Mouse (Mus musculus): Measurements from ENCODE around the gene Cdk2. TPM values are rescaled to one million over a fixed set of nuclear protein-coding genes. Genes with fewer than 3 reads are reported as not detected.

Gene Cdk2
- total and polyA plus RNA-seq, 3 experiments, result 40.5 to 72.4 TPM; not detected in 1

DNA sequence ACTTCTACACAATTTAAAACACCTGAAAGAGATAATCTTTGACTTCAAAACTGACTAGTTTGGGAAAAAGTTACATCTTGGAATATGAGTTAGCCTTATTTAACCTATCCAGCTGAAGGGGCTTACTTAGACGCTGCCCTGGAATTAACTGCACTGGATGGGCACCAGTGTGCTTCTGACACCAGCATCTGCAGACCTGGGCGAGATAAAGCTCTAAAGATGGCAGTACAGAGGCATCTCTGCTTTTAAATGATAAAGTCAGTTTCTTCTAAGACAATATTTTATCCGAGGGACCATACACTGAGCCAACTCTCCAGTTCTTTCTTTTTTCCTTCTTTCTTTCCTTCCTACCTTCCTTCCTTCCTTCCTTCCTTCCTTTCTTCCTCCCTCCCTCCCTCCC lies 40.0 kb downstream of the Cdk2 start:
- no peaks in the 10 kb centered on the region for H3K27me3 ChIP-seq (ENCODE audit: control insufficient read depth in 1 of 2, insufficient read depth in 2 of 2, low read length in 2 of 2)
- H3K4me1 ChIP-seq (ENCODE audit: control insufficient read depth in 1 of 2, insufficient read depth in 2 of 2, low read length in 2 of 2), result peaks cover 13 to 20% of the 10 kb centered on the region in 2 experiments
- H3K4me3 ChIP-seq (ENCODE audit: control insufficient read depth in 1 of 2, insufficient read depth in 1 of 2, low read depth in 2 of 2, low read length in 2 of 2), result no peak overlapping the region
- H3K27ac ChIP-seq (ENCODE audit: control insufficient read depth, low read depth, low read length), result no peak overlapping the region
- no peak overlapping the region for H3K9ac ChIP-seq (ENCODE audit: control insufficient read depth, low read depth, low read length, poor library complexity, severe bottlenecking)
- TF ChIP-seq ZC3H11A (IDR thresholded peaks at IDR 0.05; ENCODE audit: low read depth, low read length), result no peak
- TF ChIP-seq ELF1 (IDR thresholded peaks at IDR 0.05; ENCODE audit: low read depth, low read length), result no peak
- no peak for TF ChIP-seq POLR2AphosphoS2 (IDR thresholded peaks at IDR 0.05; ENCODE audit: low read length)
- peak; percentile 41; a peak in 2 of 4 replicates for TF ChIP-seq EP300 (IDR thresholded peaks at IDR 0.05; ENCODE audit: low read depth in 1 of 2, low read length in 2 of 2)
- no peak for TF ChIP-seq RCOR1 (IDR thresholded peaks at IDR 0.05; ENCODE audit: low read depth, low read length)
- no peak for TF ChIP-seq POLR2A (IDR thresholded peaks at IDR 0.05; ENCODE audit: control insufficient read depth in 1 of 2, insufficient read depth in 1 of 2, low read depth in 1 of 2, low read length in 2 of 2, poor library complexity in 1 of 2)
- no peak for TF ChIP-seq ZKSCAN1 (IDR thresholded peaks at IDR 0.05; ENCODE audit: low read depth, low read length)
- TF ChIP-seq UBTF (IDR thresholded peaks at IDR 0.05; ENCODE audit: borderline replicate concordance, insufficient read depth, low read depth, low read length), result no peak
- no peak for TF ChIP-seq JUND (IDR thresholded peaks at IDR 0.05; ENCODE audit: low read depth, low read length)
- no peak for TF ChIP-seq RAD21 (IDR thresholded peaks at IDR 0.05; ENCODE audit: low read depth, low read length)
- no peak for TF ChIP-seq MEF2A (IDR thresholded peaks at IDR 0.05; ENCODE audit: extremely low read depth, insufficient replicate concordance, low read depth, low read length, poor library complexity, severe bottlenecking)
- TF ChIP-seq TCF12 (IDR thresholded peaks at IDR 0.05; ENCODE audit: low read depth, low read length), result peak; percentile 68; the same call in 1 of the 2 replicates
- no peak for TF ChIP-seq MAZ (IDR thresholded peaks at IDR 0.05; ENCODE audit: low read depth, low read length)
- TF ChIP-seq ZMIZ1 (IDR thresholded peaks at IDR 0.05; ENCODE audit: low read depth, low read length), result no peak
- TF ChIP-seq MAX (IDR thresholded peaks at IDR 0.05; ENCODE audit: low read length), result no peak
- no peak for TF ChIP-seq CHD1 (IDR thresholded peaks at IDR 0.05; ENCODE audit: low read depth, low read length)
- no peak for TF ChIP-seq MXI1 (IDR thresholded peaks at IDR 0.05; ENCODE audit: low read depth, low read length)
- no peak for TF ChIP-seq CHD2 (IDR thresholded peaks at IDR 0.05; ENCODE audit: low read length)
- TF ChIP-seq CTCF (IDR thresholded peaks at IDR 0.05 in 2 of 3, conservative IDR thresholded peaks at IDR 0.05 in 1 of 3; ENCODE audit: control insufficient read depth in 1 of 3, insufficient read depth in 1 of 3, low read depth in 2 of 3, low read length in 3 of 3, poor library complexity in 1 of 3, severe bottlenecking in 1 of 3), result no peak
- no peak for TF ChIP-seq USF2 (IDR thresholded peaks at IDR 0.05; ENCODE audit: borderline replicate concordance in 1 of 2, insufficient read depth in 1 of 2, low read depth in 1 of 2, low read length in 2 of 2)
- TF ChIP-seq MYB (IDR thresholded peaks at IDR 0.05; ENCODE audit: low read depth, low read length), result no peak
- no peak for TF ChIP-seq NELFE (IDR thresholded peaks at IDR 0.05; ENCODE audit: low read depth, low read length)
- no peak for TF ChIP-seq USF1 (IDR thresholded peaks at IDR 0.05; ENCODE audit: low read depth, low read length)
- TF ChIP-seq ZNF384 (IDR thresholded peaks at IDR 0.05; ENCODE audit: low read depth, low read length), result no peak
- no peak for TF ChIP-seq ETS1 (IDR thresholded peaks at IDR 0.05; ENCODE audit: low read depth, low read length)
- no peak for TF ChIP-seq NRF1 (IDR thresholded peaks at IDR 0.05; ENCODE audit: insufficient read depth, low read depth, low read length, poor library complexity, severe bottlenecking)
- TF ChIP-seq SIN3A (IDR thresholded peaks at IDR 0.05; ENCODE audit: low read length), result no peak
- TF ChIP-seq BHLHE40 (IDR thresholded peaks at IDR 0.05; ENCODE audit: borderline replicate concordance, low read depth, low read length), result no peak
- TF ChIP-seq GATA1 (IDR thresholded peaks at IDR 0.05; ENCODE audit: low read depth, low read length), result peak; percentile 46; the same call in 1 of the 2 replicates
- TF ChIP-seq HCFC1 (IDR thresholded peaks at IDR 0.05; ENCODE audit: low read depth, low read length), result no peak
- no peak for TF ChIP-seq KAT2A (conservative IDR thresholded peaks at IDR 0.05; ENCODE audit: low read depth, low read length)
- TF ChIP-seq TAL1 (IDR thresholded peaks at IDR 0.05; ENCODE audit: low read length), result peak; percentile 56
- H3K79me2 ChIP-seq (ENCODE audit: control insufficient read depth, insufficient read depth, low read length, poor library complexity), result no peaks in the 10 kb centered on the region
- H3K36me3 ChIP-seq (ENCODE audit: control insufficient read depth in 1 of 2, insufficient read depth in 2 of 2, low read length in 2 of 2), result peaks cover 0 to 31% of the 10 kb centered on the region in 2 experiments; a peak in 2 of 4 replicates
- H3K9me3 ChIP-seq (replicated peaks; ENCODE audit: insufficient read depth, low read length), result no peaks in the 10 kb centered on the region
- DNase-seq (ENCODE audit: low read depth, low spot score), result peak; percentile 30
